8 mouse cellular contexts compared by ENCODE assay signal in the genomic region with DNA sequence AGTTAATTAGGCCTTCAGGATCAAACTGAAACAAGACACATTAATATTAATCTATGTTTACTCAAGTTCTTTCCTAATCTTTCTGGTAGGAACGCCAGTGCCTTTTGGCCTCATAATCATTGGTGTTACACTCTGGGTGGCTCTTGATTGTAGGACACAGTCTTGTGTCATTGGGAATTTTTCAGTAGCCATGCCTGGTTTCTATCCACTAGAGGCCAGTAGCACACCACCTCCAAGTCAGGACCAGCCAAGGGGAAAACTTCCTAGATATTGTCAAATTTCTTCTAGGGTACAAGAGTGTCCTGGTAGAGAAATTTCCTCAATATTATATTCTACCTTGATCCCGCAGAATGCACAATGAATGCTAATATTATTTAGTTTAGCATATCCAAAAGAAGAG.
DNase-seq lines count a peak whose midpoint lies in the region; ATAC-seq and TF ChIP-seq lines count a peak whose summit lies in the region.

No protein-coding gene starts in this region.

- H3K4me2 ChIP-seq in kidney, embryonic 15.5 days: no peak overlapping the region
- no peak overlapping the region for H3K4me2 ChIP-seq in midbrain, embryonic 13.5 days (replicated peaks)
- H3K4me2 ChIP-seq in intestine, embryonic 15.5 days (replicated peaks): no peak overlapping the region

- no peak overlapping the region for H3K4me3 ChIP-seq in kidney, embryonic 15.5 days (replicated peaks)
- H3K4me3 ChIP-seq in ES-Bruce4 (ENCODE audit: low read depth, low read length): no peak overlapping the region
- no peak overlapping the region for H3K4me3 ChIP-seq in midbrain, embryonic 13.5 days (replicated peaks)
- no peak overlapping the region for H3K4me3 ChIP-seq in intestine, embryonic 15.5 days (replicated peaks)

- peak; percentile 19 for TF ChIP-seq CTCF in ES-Bruce4 (IDR thresholded peaks at IDR 0.05; ENCODE audit: low read depth, low read length)

- H3K9me3 ChIP-seq in kidney, embryonic 15.5 days (replicated peaks): no peaks in the 10 kb centered on the region
- no peaks in the 10 kb centered on the region for H3K9me3 ChIP-seq in ES-Bruce4 (replicated peaks; ENCODE audit: control insufficient read depth, insufficient read depth, low read length, poor library complexity, severe bottlenecking)
- no peaks in the 10 kb centered on the region for H3K9me3 ChIP-seq in midbrain, embryonic 13.5 days
- H3K9me3 ChIP-seq in intestine, embryonic 15.5 days: no peaks in the 10 kb centered on the region

- TF ChIP-seq EP300 in ES-Bruce4 (IDR thresholded peaks at IDR 0.05; ENCODE audit: insufficient read depth, low read depth, low read length): no peak

- H3K4me1 ChIP-seq in kidney, embryonic 15.5 days: no peaks in the 10 kb centered on the region
- H3K4me1 ChIP-seq in ES-Bruce4 (ENCODE audit: control insufficient read depth, insufficient read depth, low read length): no peaks in the 10 kb centered on the region
- no peaks in the 10 kb centered on the region for H3K4me1 ChIP-seq in midbrain, embryonic 13.5 days (replicated peaks)
- H3K4me1 ChIP-seq in intestine, embryonic 15.5 days (replicated peaks): no peaks in the 10 kb centered on the region

- ATAC-seq in kidney, embryonic 15.5 days (replicated peaks; ENCODE audit: low FRiP score): no peak
- ATAC-seq in midbrain, embryonic 13.5 days: peak; percentile 55; the same call in 1 of the 2 replicates
- ATAC-seq in intestine, embryonic 15.5 days: no peak

- H3K27ac ChIP-seq in kidney, embryonic 15.5 days: no peak overlapping the region
- H3K27ac ChIP-seq in ES-Bruce4 (ENCODE audit: insufficient read depth, low read length): no peak overlapping the region
- no peak overlapping the region for H3K27ac ChIP-seq in midbrain, embryonic 13.5 days
- H3K27ac ChIP-seq in intestine, embryonic 15.5 days: no peak overlapping the region

- WGBS in kidney, embryonic 15.5 days: 40% methylated on average over 2 of the region's 2 CpGs
- 47% methylated on average over 2 of the region's 2 CpGs for WGBS in midbrain, embryonic 13.5 days
- 32% methylated on average over 2 of the region's 2 CpGs for WGBS in intestine, embryonic 15.5 days

- no peak overlapping the region for H3K9ac ChIP-seq in kidney, embryonic 15.5 days
- no peak overlapping the region for H3K9ac ChIP-seq in ES-Bruce4 (ENCODE audit: low read depth, poor library complexity, severe bottlenecking)
- no peak overlapping the region for H3K9ac ChIP-seq in midbrain, embryonic 13.5 days (replicated peaks)
- H3K9ac ChIP-seq in intestine, embryonic 15.5 days: no peak overlapping the region

- H3K36me3 ChIP-seq in kidney, embryonic 15.5 days: no peaks in the 10 kb centered on the region
- H3K36me3 ChIP-seq in ES-Bruce4 (ENCODE audit: control insufficient read depth, insufficient read depth, low read length, poor library complexity, severe bottlenecking): no peaks in the 10 kb centered on the region
- no peaks in the 10 kb centered on the region for H3K36me3 ChIP-seq in midbrain, embryonic 13.5 days
- H3K36me3 ChIP-seq in intestine, embryonic 15.5 days: no peaks in the 10 kb centered on the region

- DNase-seq in kidney, adult 18-20 months: peak; percentile 21
- peak; percentile 55 for DNase-seq in cerebellum, adult 11-12 months
- DNase-seq in gonadal fat pad, adult 2 months (ENCODE audit: low read depth): peak; percentile 9
- DNase-seq in layer of hippocampus, adult 9-11 months: peak; percentile 7

- no peaks in the 10 kb centered on the region for H3K27me3 ChIP-seq in kidney, embryonic 15.5 days
- H3K27me3 ChIP-seq in ES-Bruce4 (ENCODE audit: control insufficient read depth, insufficient read depth, low read length, poor library complexity, severe bottlenecking): no peaks in the 10 kb centered on the region
- H3K27me3 ChIP-seq in midbrain, embryonic 13.5 days: no peaks in the 10 kb centered on the region
- no peaks in the 10 kb centered on the region for H3K27me3 ChIP-seq in intestine, embryonic 15.5 days (replicated peaks)

- TF ChIP-seq POLR2A in ES-Bruce4 (IDR thresholded peaks at IDR 0.05; ENCODE audit: insufficient read depth, low read length): no peak
